Mouse (Mus musculus): ENCODE data around the gene AI413582. TPM values are rescaled to one million over a fixed set of nuclear protein-coding genes. Genes with fewer than 3 reads are reported as not detected.
A peak's percentile ranks its signal among the peaks of the same experiment; 100 is the strongest.

AI413582 gene
- polyA plus RNA-seq, 1 experiment from 2014 or later, result 18.5 TPM

GRCm38 (mm10) chr17:27565942-27566267 is 349 bp upstream of the AI413582 start:
- peak overlapping the region; percentile 76 for H3K9ac ChIP-seq (ENCODE audit: low read length)
- 0% methylated on average over 13 of the region's 13 CpGs for WGBS
- peaks cover 12 to 22% of the 10 kb centered on the region in 2 experiments for H3K4me1 ChIP-seq (ENCODE audit: control insufficient read depth in 2 of 2, insufficient read depth in 2 of 2, low read length in 2 of 2)
- peak overlapping the region; percentile 99 for H3K4me2 ChIP-seq (ENCODE audit: low read length)
- 0 out of 2 replicates have a peak, but pooled peaks have one; percentile 1 for ATAC-seq (ENCODE audit: insufficient number of reproducible peaks, insufficient read depth, low FRiP score, low read depth)
- no peak overlapping the region for H3K27ac ChIP-seq (replicated peaks in 1 of 2; ENCODE audit: control insufficient read depth in 1 of 2, insufficient read depth in 1 of 2, low read depth in 2 of 2, low read length in 2 of 2)
- peaks cover 8% of the 10 kb centered on the region for H3K36me3 ChIP-seq (ENCODE audit: control insufficient read depth, insufficient read depth, low read length)
- no peaks in the 10 kb centered on the region for H3K9me3 ChIP-seq (ENCODE audit: control insufficient read depth, low read length)
- H3K27me3 ChIP-seq (ENCODE audit: control insufficient read depth, insufficient read depth, low read length), result no peaks in the 10 kb centered on the region
- H3K4me3 ChIP-seq (ENCODE audit: control insufficient read depth in 1 of 2, insufficient read depth in 1 of 2, low read depth in 1 of 2, low read length in 2 of 2), result peak overlapping the region; percentile 54 to 60

GRCm38 (mm10) chr17:27564391-27565162 is 979 bp downstream of the AI413582 start:
- no peaks in the 10 kb centered on the region for H3K9me3 ChIP-seq (ENCODE audit: control insufficient read depth, low read length)
- peak overlapping the region; percentile 54 to 57 for H3K4me3 ChIP-seq (ENCODE audit: control insufficient read depth in 1 of 2, insufficient read depth in 1 of 2, low read depth in 1 of 2, low read length in 2 of 2)
- H3K4me1 ChIP-seq (ENCODE audit: control insufficient read depth in 2 of 2, insufficient read depth in 2 of 2, low read length in 2 of 2), result peaks cover 12 to 22% of the 10 kb centered on the region in 2 experiments
- ATAC-seq (ENCODE audit: insufficient number of reproducible peaks, insufficient read depth, low FRiP score, low read depth), result no peak
- 0 out of 4 replicates have a peak overlapping the region, but pooled peaks of 1 of the 2 experiments have one; percentile 33 for H3K27ac ChIP-seq (replicated peaks in 1 of 2; ENCODE audit: control insufficient read depth in 1 of 2, insufficient read depth in 1 of 2, low read depth in 2 of 2, low read length in 2 of 2)
- peak overlapping the region; percentile 76 for H3K9ac ChIP-seq (ENCODE audit: low read length)
- no peaks in the 10 kb centered on the region for H3K27me3 ChIP-seq (ENCODE audit: control insufficient read depth, insufficient read depth, low read length)
- H3K4me2 ChIP-seq (ENCODE audit: low read length), result peak overlapping the region; percentile 99
- WGBS, result 15% methylated on average over 20 of the region's 20 CpGs
- H3K36me3 ChIP-seq (ENCODE audit: control insufficient read depth, insufficient read depth, low read length), result peaks cover 11% of the 10 kb centered on the region

GRCm38 (mm10) chr17:27563771-27564244 is 1.7 kb downstream of the AI413582 start:
- Histone ChIP-seq H3K4me2 (ENCODE audit: low read length) (no peak overlapping the region), H3K27me3 (ENCODE audit: control insufficient read depth, insufficient read depth, low read length) (no peaks in the 10 kb centered on the region), H3K36me3 (ENCODE audit: control insufficient read depth, insufficient read depth, low read length) (peaks cover 11% of the 10 kb centered on the region), H3K27ac (replicated peaks in 1 of 2; ENCODE audit: control insufficient read depth in 1 of 2, insufficient read depth in 1 of 2, low read depth in 2 of 2, low read length in 2 of 2) (no peak overlapping the region), H3K4me3 (ENCODE audit: control insufficient read depth in 1 of 2, insufficient read depth in 1 of 2, low read depth in 1 of 2, low read length in 2 of 2) (no peak overlapping the region), H3K4me1 (ENCODE audit: control insufficient read depth in 2 of 2, insufficient read depth in 2 of 2, low read length in 2 of 2) (peaks cover 15 to 25% of the 10 kb centered on the region in 2 experiments), H3K9me3 (ENCODE audit: control insufficient read depth, low read length) (no peaks in the 10 kb centered on the region), H3K9ac (ENCODE audit: low read length) (no peak overlapping the region)
- 62% methylated on average over 7 of the region's 7 CpGs for WGBS
- ATAC-seq (ENCODE audit: insufficient number of reproducible peaks, insufficient read depth, low FRiP score, low read depth), result no peak

GRCm38 (mm10) chr17:27561809-27562526 is 3.6 kb downstream of the AI413582 start:
- peaks cover 23 to 36% of the 10 kb centered on the region in 2 experiments for H3K4me1 ChIP-seq (ENCODE audit: control insufficient read depth in 2 of 2, insufficient read depth in 2 of 2, low read length in 2 of 2)
- no peak overlapping the region for H3K27ac ChIP-seq (replicated peaks in 1 of 2; ENCODE audit: control insufficient read depth in 1 of 2, insufficient read depth in 1 of 2, low read depth in 2 of 2, low read length in 2 of 2)
- WGBS, result 53% methylated on average over 10 of the region's 11 CpGs
- H3K4me2 ChIP-seq (ENCODE audit: low read length), result no peak overlapping the region
- H3K27me3 ChIP-seq (ENCODE audit: control insufficient read depth, insufficient read depth, low read length), result no peaks in the 10 kb centered on the region
- peaks cover 11% of the 10 kb centered on the region for H3K36me3 ChIP-seq (ENCODE audit: control insufficient read depth, insufficient read depth, low read length)
- no peak overlapping the region for H3K9ac ChIP-seq (ENCODE audit: low read length)
- no peak overlapping the region for H3K4me3 ChIP-seq (ENCODE audit: control insufficient read depth in 1 of 2, insufficient read depth in 1 of 2, low read depth in 1 of 2, low read length in 2 of 2)
- ATAC-seq (ENCODE audit: insufficient number of reproducible peaks, insufficient read depth, low FRiP score, low read depth), result no peak
- H3K9me3 ChIP-seq (ENCODE audit: control insufficient read depth, low read length), result no peaks in the 10 kb centered on the region

- peaks cover 20 to 33% of the 10 kb centered on the region in 2 experiments for H3K4me1 ChIP-seq (ENCODE audit: control insufficient read depth in 2 of 2, insufficient read depth in 2 of 2, low read length in 2 of 2)
- no peak overlapping the region for H3K9ac ChIP-seq (ENCODE audit: low read length)
- 86% methylated on average over 13 of the region's 13 CpGs for WGBS
- H3K4me3 ChIP-seq (ENCODE audit: control insufficient read depth in 1 of 2, insufficient read depth in 1 of 2, low read depth in 1 of 2, low read length in 2 of 2), result no peak overlapping the region
- H3K27me3 ChIP-seq (ENCODE audit: control insufficient read depth, insufficient read depth, low read length), result no peaks in the 10 kb centered on the region
- no peak overlapping the region for H3K4me2 ChIP-seq (ENCODE audit: low read length)
- H3K36me3 ChIP-seq (ENCODE audit: control insufficient read depth, insufficient read depth, low read length), result peaks cover 11% of the 10 kb centered on the region
- no peaks in the 10 kb centered on the region for H3K9me3 ChIP-seq (ENCODE audit: control insufficient read depth, low read length)
- no peak overlapping the region for H3K27ac ChIP-seq (replicated peaks in 1 of 2; ENCODE audit: control insufficient read depth in 1 of 2, insufficient read depth in 1 of 2, low read depth in 2 of 2, low read length in 2 of 2)
- ATAC-seq (ENCODE audit: insufficient number of reproducible peaks, insufficient read depth, low FRiP score, low read depth), result no peak
These were observed 4.6 kb downstream of the AI413582 start for GRCm38 (mm10) chr17:27560926-27561480.

- Histone ChIP-seq H3K4me1 (ENCODE audit: control insufficient read depth in 2 of 2, insufficient read depth in 2 of 2, low read length in 2 of 2) (peaks cover 25 to 34% of the 10 kb centered on the region in 2 experiments), H3K36me3 (ENCODE audit: control insufficient read depth, insufficient read depth, low read length) (peaks cover 11% of the 10 kb centered on the region), H3K4me3 (ENCODE audit: control insufficient read depth in 1 of 2, insufficient read depth in 1 of 2, low read depth in 1 of 2, low read length in 2 of 2) (no peak overlapping the region), H3K9ac (ENCODE audit: low read length) (no peak overlapping the region), H3K27ac (replicated peaks in 1 of 2; ENCODE audit: control insufficient read depth in 1 of 2, insufficient read depth in 1 of 2, low read depth in 2 of 2, low read length in 2 of 2) (no peak overlapping the region), H3K4me2 (ENCODE audit: low read length) (no peak overlapping the region), H3K9me3 (ENCODE audit: control insufficient read depth, low read length) (no peaks in the 10 kb centered on the region), H3K27me3 (ENCODE audit: control insufficient read depth, insufficient read depth, low read length) (no peaks in the 10 kb centered on the region)
- 74% methylated on average over 11 of the region's 12 CpGs for WGBS
- ATAC-seq (ENCODE audit: insufficient number of reproducible peaks, insufficient read depth, low FRiP score, low read depth), result no peak
These were observed 6.0 kb downstream of the AI413582 start for GRCm38 (mm10) chr17:27559596-27559995.

GRCm38 (mm10) chr17:27558845-27559244 is 6.7 kb downstream of the AI413582 start:
- ATAC-seq (ENCODE audit: insufficient number of reproducible peaks, insufficient read depth, low FRiP score, low read depth), result no peak
- H3K9me3 ChIP-seq (ENCODE audit: control insufficient read depth, low read length), result no peaks in the 10 kb centered on the region
- peaks cover 11% of the 10 kb centered on the region for H3K36me3 ChIP-seq (ENCODE audit: control insufficient read depth, insufficient read depth, low read length)
- peak overlapping the region; percentile 93 for H3K4me2 ChIP-seq (ENCODE audit: low read length)
- no peak overlapping the region for H3K4me3 ChIP-seq (ENCODE audit: control insufficient read depth in 1 of 2, insufficient read depth in 1 of 2, low read depth in 1 of 2, low read length in 2 of 2)
- no peak overlapping the region; the same call in 1 of the 2 replicates for H3K9ac ChIP-seq (ENCODE audit: low read length)
- no peak overlapping the region for H3K27ac ChIP-seq (replicated peaks in 1 of 2; ENCODE audit: control insufficient read depth in 1 of 2, insufficient read depth in 1 of 2, low read depth in 2 of 2, low read length in 2 of 2)
- peaks cover 31 to 33% of the 10 kb centered on the region in 2 experiments for H3K4me1 ChIP-seq (ENCODE audit: control insufficient read depth in 2 of 2, insufficient read depth in 2 of 2, low read length in 2 of 2)
- 27% methylated on average over 5 of the region's 5 CpGs for WGBS
- H3K27me3 ChIP-seq (ENCODE audit: control insufficient read depth, insufficient read depth, low read length), result no peaks in the 10 kb centered on the region
